Mouse (Mus musculus) A20 (cell line): ENCODE data around the gene Tcaim.
"Not testable (repeated sequence)": the region's sequence is repeated elsewhere in the genome, so short reads cannot be mapped to it uniquely, and the experiment has no call there.

Experiments used
- DNase-seq: peaks from one replicate; pipeline ENCODE4 v3.0.0-alpha.2; 2011; ENCODE audit warnings: low read depth, low spot score

Gene Tcaim

GRCm38 (mm10) chr9:122805053-122805844, at the start of gene Tcaim:
Gene Tcaim, plus strand, starts transcription at chr9:122805539.
- peak; percentile 96 for DNase-seq

- no peak for DNase-seq
These were observed 47.7 kb upstream of the Tcaim start for GRCm38 (mm10) chr9:122757614-122758013.

DNA sequence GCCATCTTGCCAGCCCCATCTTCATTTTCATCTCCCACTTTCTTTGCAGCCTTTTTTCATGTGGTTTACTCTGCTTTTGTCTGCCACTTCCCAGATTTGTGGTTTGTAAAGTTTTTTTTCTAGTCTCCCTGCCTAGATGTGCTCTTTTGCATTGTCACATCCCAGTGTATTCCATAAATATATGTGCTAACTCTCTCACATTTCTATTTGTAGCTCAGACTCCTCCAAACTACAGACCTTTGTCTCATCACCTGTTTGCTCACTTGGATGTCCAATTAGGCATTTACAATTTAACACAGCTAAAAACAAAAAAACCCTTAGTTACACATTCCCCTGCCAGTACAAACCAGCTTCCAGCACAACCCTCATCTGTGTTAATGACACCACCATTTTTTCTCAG, 45.2 kb upstream of the Tcaim start:
- DNase-seq = no peak

- peak; percentile 89 for DNase-seq
These were observed 20.1 kb upstream of the Tcaim start for GRCm38 (mm10) chr9:122785231-122785630.

DNA sequence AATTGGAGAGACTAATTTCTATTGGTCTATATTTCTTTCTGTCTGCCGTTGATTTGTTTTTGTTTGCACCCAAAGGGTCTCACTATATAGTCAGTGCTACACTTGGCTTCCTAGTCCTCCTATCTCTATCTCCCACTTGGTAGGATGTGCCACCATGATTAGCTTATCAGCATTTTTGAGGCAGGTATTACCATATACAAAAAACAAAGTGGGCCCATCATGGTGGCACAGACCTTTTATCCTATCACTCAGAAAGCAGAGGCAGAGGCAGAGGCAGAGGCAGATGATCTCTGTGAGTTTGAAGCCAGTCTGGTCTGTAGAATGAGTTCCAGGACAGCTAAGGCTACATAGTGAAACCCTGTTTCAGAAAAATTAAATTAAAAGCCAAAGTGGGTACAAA, 18.8 kb upstream of the Tcaim start:
- DNase-seq = no peak

DNA sequence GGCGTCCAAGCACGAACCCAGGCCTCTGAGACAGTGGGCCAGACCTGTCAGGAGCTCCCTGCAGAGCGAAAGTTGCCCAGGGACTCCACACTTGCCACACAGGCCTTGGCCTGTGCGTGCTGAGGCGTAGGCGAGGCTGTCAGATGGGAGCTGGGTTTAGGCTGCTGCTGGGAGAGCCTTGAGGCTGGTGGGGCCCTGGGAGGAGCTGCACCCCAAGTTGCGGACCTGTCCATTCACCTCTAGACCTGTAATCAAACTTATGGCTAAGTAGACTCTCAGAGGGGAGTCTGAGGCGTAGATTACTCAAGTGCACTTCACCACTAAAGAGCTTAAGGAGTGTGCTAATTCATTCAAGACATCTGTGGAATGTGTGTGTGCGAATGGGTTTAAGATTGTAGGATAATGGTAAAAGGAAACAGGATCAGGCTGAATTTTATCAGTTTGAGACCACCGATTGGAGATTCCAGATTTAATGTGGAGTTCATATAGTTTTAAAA, 554 bp downstream of the Tcaim start:
- DNase-seq = no peak

GRCm38 (mm10) chr9:122807186-122807585, 1.8 kb downstream of the Tcaim start:
- DNase-seq = no peak

- no peak for DNase-seq
These were observed 4.9 kb downstream of the Tcaim start for GRCm38 (mm10) chr9:122810212-122810611.

GRCm38 (mm10) chr9:122812386-122812785, 7.0 kb downstream of the Tcaim start:
- no peak for DNase-seq

DNA sequence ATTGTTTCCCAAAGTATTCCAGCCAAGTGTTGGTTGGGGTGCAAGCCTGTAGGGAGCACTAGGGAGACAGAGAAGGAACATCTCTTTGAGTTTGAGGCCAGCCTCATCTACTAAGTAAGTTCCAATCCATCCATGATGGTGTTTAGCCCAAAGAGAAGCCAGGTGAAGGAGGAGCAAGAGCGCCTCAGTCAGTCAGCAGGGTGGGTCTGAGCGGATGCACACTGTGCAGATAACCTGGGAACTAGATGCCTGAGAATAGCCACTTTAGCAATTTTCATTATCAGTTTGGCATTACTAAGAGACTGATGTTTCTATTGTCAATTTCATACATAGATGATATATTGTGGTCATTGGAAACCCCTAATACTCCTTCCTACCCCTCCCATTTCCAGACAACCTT, 9.4 kb downstream of the Tcaim start:
- no peak for DNase-seq

DNA sequence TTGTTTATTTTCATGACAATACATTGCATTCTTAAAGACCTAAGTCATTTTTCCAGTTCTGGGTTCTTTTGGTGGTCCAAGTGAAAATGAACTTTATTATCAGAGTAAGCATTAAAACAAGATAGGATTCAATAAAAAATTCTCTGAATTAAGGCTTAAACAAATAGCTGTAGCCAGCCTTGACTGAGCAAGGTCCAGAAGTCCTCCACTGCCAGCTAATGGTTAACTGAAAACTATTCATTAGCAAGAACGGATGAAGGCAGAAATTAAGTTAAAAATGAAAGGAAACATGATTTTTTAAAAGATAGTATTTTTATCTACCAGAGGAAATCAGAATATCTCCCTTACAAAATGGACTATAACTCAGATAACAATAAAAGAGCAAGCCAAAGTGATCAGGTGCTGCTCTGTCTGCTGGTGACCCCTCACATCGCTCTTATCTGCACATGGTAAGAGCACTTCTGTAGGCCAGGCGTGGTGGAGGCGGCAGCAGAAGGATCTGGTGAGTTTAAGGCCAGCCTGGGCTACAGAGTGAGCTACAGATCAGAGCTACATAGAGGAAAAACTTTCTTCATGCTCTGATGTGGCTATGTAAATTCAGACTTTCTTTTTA, 10.0 kb downstream of the Tcaim start:
- DNase-seq = no peak

DNA sequence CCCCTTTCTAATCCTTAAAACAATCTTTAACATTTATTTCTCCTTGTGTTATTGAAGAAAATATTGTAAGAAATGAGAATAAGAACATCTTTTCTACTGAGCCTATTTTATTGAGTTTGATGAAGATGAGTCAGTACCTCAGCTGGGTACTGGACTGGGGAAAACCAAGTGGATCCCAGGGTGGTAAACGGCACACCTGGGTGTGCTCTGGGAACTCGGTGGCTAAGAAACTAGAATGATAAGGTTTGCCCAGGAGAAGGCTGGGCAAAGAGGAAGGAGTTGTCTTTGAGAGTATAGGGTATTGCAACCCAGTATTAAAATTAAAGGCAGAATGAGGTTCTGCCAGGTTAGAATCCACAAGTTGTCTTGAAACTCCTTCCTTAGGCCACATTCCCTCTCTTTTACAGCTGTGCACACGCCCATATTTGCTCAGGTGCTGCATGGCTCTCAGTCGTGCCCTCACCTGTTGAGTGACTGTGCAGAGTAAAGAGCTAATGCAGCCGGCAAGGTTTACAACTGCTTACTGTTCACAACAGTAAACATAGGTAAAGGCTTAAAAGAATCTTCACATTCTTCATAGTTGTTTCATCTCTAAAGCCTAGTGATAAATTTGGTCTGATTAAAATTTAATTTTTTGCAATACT, 18.2 kb downstream of the Tcaim start:
- DNase-seq = no peak

DNA sequence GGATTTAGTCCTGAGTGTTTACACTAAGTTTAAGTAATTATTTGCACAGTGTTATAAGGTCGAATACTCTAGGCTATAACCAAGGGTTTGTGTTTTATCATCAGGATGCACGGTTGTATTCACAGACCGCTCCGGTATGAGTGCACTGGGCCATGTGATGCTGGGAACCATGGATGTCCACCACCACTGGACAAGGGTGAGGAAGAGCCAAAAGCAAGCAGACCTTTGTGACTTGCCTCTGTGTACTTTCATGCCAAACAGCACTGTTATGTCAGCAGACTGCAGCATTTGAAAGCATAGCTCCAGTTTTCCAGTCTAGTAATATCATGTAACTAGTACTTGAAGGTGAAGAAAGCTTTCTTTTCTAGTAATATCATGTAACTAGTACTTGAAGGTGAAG, 21.4 kb downstream of the Tcaim start:
- DNase-seq = no peak

DNA sequence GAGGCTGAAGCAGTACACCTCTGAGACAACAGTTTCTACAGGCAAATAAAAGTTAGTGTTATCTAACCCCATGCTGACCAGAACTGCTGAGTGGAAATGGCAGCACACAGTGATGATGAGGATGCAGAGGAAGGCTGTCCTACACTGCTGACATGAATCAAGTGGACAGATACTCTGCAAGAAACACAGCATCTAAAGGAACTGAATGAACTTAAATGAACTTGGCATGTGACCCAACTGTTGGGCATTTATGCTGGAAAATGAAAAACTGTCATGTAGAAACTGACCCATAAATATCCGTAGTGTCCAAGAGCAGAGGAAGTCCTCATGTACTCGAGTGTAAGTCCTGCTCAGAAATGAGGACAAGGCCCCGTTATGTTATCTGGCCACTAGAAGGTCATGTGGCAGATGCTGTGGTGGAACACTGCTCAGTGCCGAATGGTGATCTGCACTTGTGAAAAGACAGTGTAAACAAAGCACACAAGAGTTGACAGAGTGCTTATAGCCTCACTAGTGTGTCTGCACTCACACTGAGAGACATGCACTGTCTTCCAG, 24.6 kb downstream of the Tcaim start:
- no peak for DNase-seq

- DNase-seq = no peak
These were observed 30.8 kb downstream of the Tcaim start for GRCm38 (mm10) chr9:122836126-122836525.

- no peak for DNase-seq
These were observed 31.5 kb downstream of the Tcaim start for GRCm38 (mm10) chr9:122836790-122837189.

- no peak for DNase-seq
These were observed 31.9 kb downstream of the Tcaim start for GRCm38 (mm10) chr9:122837216-122837615.

GRCm38 (mm10) chr9:122837680-122838079, 32.3 kb downstream of the Tcaim start:
- DNase-seq = no peak

- no peak for DNase-seq
These were observed 38.4 kb downstream of the Tcaim start, which contains the start of gene Gm35549 for GRCm38 (mm10) chr9:122843760-122844159. Gene Gm35549, minus strand, starts transcription at chr9:122844035.

DNA sequence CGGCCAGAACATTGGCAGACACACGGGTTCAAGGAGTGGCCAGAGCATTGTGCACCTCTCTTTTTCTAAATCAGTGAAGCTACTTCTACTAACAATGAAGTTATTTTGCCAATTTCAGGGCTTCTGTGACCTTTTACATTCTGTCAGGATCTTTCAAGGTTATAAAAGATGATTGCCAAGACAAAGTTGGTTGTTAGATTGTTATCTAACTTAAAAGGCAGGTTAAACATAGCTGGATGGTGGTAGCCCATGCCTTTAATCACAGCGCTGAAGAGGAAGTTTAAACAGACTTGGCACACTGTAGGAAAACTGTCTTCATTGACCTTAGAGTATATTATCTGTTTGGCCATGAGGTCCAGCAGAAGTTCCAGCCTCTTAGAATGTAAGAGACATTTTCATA, 40.3 kb downstream of the Tcaim start:
- DNase-seq = no peak

- no peak for DNase-seq
These were observed 40.8 kb downstream of the Tcaim start for GRCm38 (mm10) chr9:122846156-122846555.

- DNase-seq = not testable (repeated sequence)
These were observed 42.5 kb downstream of the Tcaim start for GRCm38 (mm10) chr9:122847811-122848311.
